Mouse (Mus musculus): ENCODE results near the gene Tesk1. TPM values are rescaled to one million over a fixed set of nuclear protein-coding genes. Genes with fewer than 3 reads are reported as not detected.

Gene Tesk1
- 71.9 and 81.1 TPM in 2 replicates for polyA plus RNA-seq (2012; rRNA removed)

DNA sequence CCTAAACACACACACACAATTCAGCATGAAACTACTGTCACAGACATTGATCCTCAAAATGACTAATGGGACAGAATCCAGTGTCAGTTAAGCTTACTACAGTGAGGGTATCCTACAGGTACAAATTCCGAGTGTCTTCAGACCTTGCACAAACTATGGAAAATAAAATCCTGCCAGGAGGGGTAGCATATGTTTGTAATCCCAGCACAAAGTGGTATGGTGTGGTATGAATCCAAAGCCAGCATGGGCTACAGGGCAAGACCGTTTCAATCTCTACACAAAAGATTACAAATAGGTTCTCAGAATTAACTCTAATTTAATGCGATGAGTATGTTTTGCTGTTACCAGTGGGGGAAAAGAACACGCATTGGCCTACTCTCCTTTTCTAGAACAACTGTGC lies at the start of gene Tesk1:
TSS of gene Tesk1 (plus strand) at position 301 of the 400 bp plus-strand sequence.

DNA sequence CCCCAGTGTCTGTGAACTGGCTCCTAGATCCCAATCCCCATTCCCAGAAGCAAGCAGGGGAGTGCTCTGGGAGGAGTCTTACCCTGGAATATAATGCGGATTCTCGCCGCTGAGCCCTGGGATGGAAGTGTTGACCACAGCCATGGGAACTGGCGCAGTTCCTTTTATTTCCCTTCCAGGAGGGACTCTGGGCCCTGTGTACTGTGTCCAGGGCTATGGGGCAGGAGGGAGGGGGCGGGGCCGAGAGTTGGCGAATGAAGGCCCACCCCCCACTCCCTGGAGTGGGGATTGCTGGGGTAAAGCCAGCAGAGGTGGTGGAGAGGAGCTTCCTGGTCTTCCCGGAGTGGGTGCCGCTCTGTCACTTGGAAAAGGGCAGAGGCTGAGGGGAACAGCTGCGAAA lies 12.8 kb upstream of the Tesk1 start, which contains the start of gene Fam166b:
TSS of gene Fam166b (minus strand) at position 189 of the 400 bp plus-strand sequence.

GRCm38 (mm10) chr4:43454041-43454836 lies 12.5 kb downstream of the Tesk1 start, which contains the start of gene Cd72:
Gene Cd72, minus strand, starts transcription at chr4:43454628.

GRCm38 (mm10) chr4:43483535-43484091 lies 41.9 kb downstream of the Tesk1 start, which contains the start of gene Sit1:
Gene Sit1, minus strand, starts transcription at chr4:43483734.

DNA sequence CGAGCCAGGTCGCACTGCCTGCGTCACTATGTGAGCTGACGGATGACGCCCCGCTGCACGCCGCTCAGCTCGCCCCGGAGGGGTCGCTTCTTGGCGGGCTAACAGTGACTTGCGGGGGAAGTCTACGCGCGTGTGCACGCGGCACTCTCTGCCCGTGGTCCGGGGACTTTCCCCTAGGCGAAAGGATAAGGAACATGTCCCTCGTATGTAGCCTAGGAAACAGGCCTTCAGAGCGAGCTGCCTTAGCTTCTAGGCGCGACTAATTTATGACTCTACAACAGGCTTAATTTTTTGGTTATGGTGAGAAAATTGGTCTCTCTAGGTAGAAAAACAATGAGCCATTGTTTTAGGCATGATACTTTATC lies 51.1 kb downstream of the Tesk1 start, which contains the start of gene Ccdc107:
TSS of gene Ccdc107 (plus strand) at position 80 of the 365 bp plus-strand sequence.

Other genes with a start within 250 kb of the Tesk1 start
- gene Atp8b5, start 174.8 kb upstream of the Tesk1 start, polyA plus RNA-seq (2012; rRNA removed): 1.2 and 1.4 TPM in 2 replicates
- gene Rusc2, start 60.0 kb upstream of the Tesk1 start, polyA plus RNA-seq (2012; rRNA removed): 49.6 and 65.2 TPM in 2 replicates
- gene Fam166b, start 12.8 kb upstream of the Tesk1 start, polyA plus RNA-seq (2012; rRNA removed): 2.2 and 2.9 TPM in 2 replicates
- gene Cd72, start 12.7 kb downstream of the Tesk1 start, polyA plus RNA-seq (2012; rRNA removed): 0.18 and 0.72 TPM in 2 replicates
- 0.09 and 0.19 TPM in 2 replicates for gene Sit1, start 41.8 kb downstream of the Tesk1 start, polyA plus RNA-seq (2012; rRNA removed)
- 101 and 113 TPM in 2 replicates for gene Ccdc107, start 51.0 kb downstream of the Tesk1 start, polyA plus RNA-seq (2012; rRNA removed)
- gene Arhgef39, start 57.8 kb downstream of the Tesk1 start, polyA plus RNA-seq (2012; rRNA removed): 10.2 and 13.0 TPM in 2 replicates
- 0.35 and 0.60 TPM in 2 replicates for gene Car9, start 65.0 kb downstream of the Tesk1 start, polyA plus RNA-seq (2012; rRNA removed)
- gene Tpm2, start 81.8 kb downstream of the Tesk1 start, polyA plus RNA-seq (2012; rRNA removed): 9.1 and 53.0 TPM in 2 replicates
- gene Creb3, start 120.4 kb downstream of the Tesk1 start, polyA plus RNA-seq (2012; rRNA removed): 54.1 and 62.0 TPM in 2 replicates
- 55.2 and 59.4 TPM in 2 replicates for gene Tln1, start 120.8 kb downstream of the Tesk1 start, polyA plus RNA-seq (2012; rRNA removed)
- gene Rgp1, start 136.8 kb downstream of the Tesk1 start, polyA plus RNA-seq (2012; rRNA removed): 34.5 and 36.5 TPM in 2 replicates
- gene Gba2, start 136.9 kb downstream of the Tesk1 start, polyA plus RNA-seq (2012; rRNA removed): 94.5 and 96.8 TPM in 2 replicates
- not detected in 2 replicates for gene Msmp, start 142.6 kb downstream of the Tesk1 start, polyA plus RNA-seq (2012; rRNA removed)
- gene Npr2, start 190.0 kb downstream of the Tesk1 start, polyA plus RNA-seq (2012; rRNA removed): 71.9 and 77.8 TPM in 2 replicates
- gene Spag8, start 211.7 kb downstream of the Tesk1 start, polyA plus RNA-seq (2012; rRNA removed): 6.9 and 7.0 TPM in 2 replicates
- gene Hint2, start 214.5 kb downstream of the Tesk1 start, polyA plus RNA-seq (2012; rRNA removed): 45.5 and 47.2 TPM in 2 replicates
- gene Tmem8b, start 227.0 kb downstream of the Tesk1 start, polyA plus RNA-seq (2012; rRNA removed): 18.2 and 24.2 TPM in 2 replicates
- 0.30 and 0.33 TPM in 2 replicates for gene Fam221b, start 227.2 kb downstream of the Tesk1 start, polyA plus RNA-seq (2012; rRNA removed)